Mouse (Mus musculus): ENCODE measurements around the gene Fam189a2. TPM values are rescaled to one million over a fixed set of nuclear protein-coding genes. Genes with fewer than 3 reads are reported as not detected.

The Fam189a2 gene
- polyA plus RNA-seq, 1 experiment from 2014 or later = 0.27 TPM

DNA sequence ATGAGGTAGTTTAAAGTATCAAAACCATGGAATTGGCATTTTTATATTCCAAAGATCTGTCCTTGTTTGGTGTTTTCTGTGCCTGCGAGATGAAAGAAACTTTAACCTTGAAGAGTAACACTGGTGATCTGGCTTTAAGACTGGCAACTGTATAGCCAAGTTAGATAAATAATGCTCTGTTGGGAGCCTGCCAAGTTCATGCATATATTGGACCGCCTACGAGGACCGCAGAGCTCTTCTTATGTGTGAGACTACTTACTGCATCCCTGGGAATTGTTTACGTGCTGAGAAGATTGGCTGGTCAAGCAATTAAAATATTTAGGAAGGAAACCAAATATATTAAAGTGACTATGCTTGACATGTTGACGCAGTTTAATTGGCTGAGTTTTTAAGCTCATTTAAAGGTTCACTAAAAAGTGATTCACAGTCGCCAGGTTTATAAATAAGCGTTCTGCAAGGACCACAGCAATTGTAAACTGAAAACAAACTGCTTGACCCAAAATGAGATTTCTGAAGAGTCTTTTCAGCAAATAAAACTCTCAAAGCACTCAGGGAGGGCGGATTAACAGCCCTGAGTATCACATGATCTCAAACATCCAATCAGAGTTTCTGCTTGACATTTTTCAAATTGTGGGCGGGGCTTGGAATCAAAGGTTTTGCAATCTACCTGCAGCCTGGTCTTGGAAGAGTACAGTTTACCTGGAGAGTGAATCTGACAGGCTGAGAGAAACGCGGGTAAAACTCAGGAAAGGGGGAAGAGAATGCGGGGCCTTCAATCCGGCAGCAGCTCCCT is 8.4 kb upstream of the Fam189a2 start:
- H3K27ac ChIP-seq (replicated peaks; ENCODE audit: low read depth, low read length) = no peak overlapping the region
- no peaks in the 10 kb centered on the region for H3K4me1 ChIP-seq (ENCODE audit: control insufficient read depth, insufficient read depth, low read length)
- ATAC-seq (ENCODE audit: insufficient number of reproducible peaks, low FRiP score, low TSS enrichment, low read depth) (no peak), DNase-seq (ENCODE audit: low spot score) (no peak)
- H3K4me3 ChIP-seq (ENCODE audit: low read depth, low read length) = no peak overlapping the region
- no peaks in the 10 kb centered on the region for H3K36me3 ChIP-seq (ENCODE audit: control insufficient read depth, insufficient read depth, low read length)
- H3K9ac ChIP-seq (ENCODE audit: low read length) = no peak overlapping the region
- WGBS = 74% methylated on average over 14 of the region's 14 CpGs
- no peaks in the 10 kb centered on the region for H3K27me3 ChIP-seq (ENCODE audit: control insufficient read depth, insufficient read depth, low read length)
- H3K9me3 ChIP-seq (ENCODE audit: control insufficient read depth, low read length) = no peaks in the 10 kb centered on the region
- no peak overlapping the region for H3K4me2 ChIP-seq (ENCODE audit: low read depth, severe bottlenecking)

DNA sequence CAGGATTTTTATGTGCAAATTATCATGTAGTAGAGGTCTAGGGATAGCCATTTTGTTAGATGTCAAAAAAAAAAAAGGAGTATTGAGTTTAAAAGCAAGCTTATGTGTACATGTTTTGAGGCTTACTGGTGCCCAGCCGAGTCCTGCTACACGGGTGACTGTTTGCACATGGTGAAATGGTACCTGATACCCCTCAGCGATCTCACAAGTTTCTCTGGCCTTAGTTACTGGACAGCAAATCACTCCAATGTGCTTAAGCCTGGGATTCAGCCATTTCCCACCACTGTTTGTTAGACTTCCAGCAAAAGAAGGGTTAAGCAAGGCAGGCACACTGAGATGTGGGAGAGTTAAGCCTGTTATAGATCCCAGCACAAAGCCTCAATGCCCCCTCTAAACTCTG is 3.5 kb upstream of the Fam189a2 start:
- Histone ChIP-seq H3K4me3 (ENCODE audit: low read depth, low read length) (no peak overlapping the region), H3K27me3 (ENCODE audit: control insufficient read depth, insufficient read depth, low read length) (peaks cover 19% of the 10 kb centered on the region), H3K27ac (replicated peaks; ENCODE audit: low read depth, low read length) (no peak overlapping the region), H3K4me1 (ENCODE audit: control insufficient read depth, insufficient read depth, low read length) (no peaks in the 10 kb centered on the region), H3K9me3 (ENCODE audit: control insufficient read depth, low read length) (no peaks in the 10 kb centered on the region), H3K4me2 (ENCODE audit: low read depth, severe bottlenecking) (no peak overlapping the region), H3K9ac (ENCODE audit: low read length) (no peak overlapping the region), H3K36me3 (ENCODE audit: control insufficient read depth, insufficient read depth, low read length) (no peaks in the 10 kb centered on the region)
- ATAC-seq (ENCODE audit: insufficient number of reproducible peaks, low FRiP score, low TSS enrichment, low read depth) (no peak), DNase-seq (ENCODE audit: low spot score) (no peak)
- WGBS = 78% methylated on average over 3 of the region's 3 CpGs

DNA sequence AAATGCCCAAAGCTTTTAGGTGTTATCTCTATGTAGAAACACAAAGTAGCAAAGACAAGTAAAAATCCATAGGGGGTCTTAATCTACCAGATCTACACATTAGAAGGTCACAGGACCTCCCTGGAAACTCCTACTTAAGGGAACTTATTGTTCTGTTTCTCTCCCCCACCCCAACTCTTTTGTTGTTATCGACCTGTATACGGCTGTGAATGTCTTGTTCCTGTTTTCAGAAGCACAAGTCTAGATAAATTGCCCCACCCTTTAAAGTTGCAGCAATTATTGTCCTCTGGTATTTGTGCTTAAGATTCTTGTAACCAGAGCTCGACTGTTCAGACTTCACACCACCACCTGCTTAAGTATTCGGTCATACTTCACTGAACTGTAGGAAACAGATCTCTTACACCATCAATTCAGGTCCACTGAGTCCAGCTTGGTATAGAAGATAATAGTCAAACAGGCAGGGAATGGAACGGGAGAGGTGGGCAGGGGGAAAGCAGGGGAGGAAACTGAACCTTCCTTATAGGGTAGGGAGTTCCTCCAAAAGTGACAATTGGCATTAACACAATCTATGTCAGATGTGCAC is 1.9 kb upstream of the Fam189a2 start:
- Histone ChIP-seq H3K4me2 (ENCODE audit: low read depth, severe bottlenecking) (no peak overlapping the region), H3K27me3 (ENCODE audit: control insufficient read depth, insufficient read depth, low read length) (peaks cover 26% of the 10 kb centered on the region), H3K27ac (replicated peaks; ENCODE audit: low read depth, low read length) (no peak overlapping the region), H3K4me1 (ENCODE audit: control insufficient read depth, insufficient read depth, low read length) (no peaks in the 10 kb centered on the region), H3K4me3 (ENCODE audit: low read depth, low read length) (no peak overlapping the region), H3K9me3 (ENCODE audit: control insufficient read depth, low read length) (no peaks in the 10 kb centered on the region), H3K36me3 (ENCODE audit: control insufficient read depth, insufficient read depth, low read length) (no peaks in the 10 kb centered on the region), H3K9ac (ENCODE audit: low read length) (no peak overlapping the region)
- DNase-seq (ENCODE audit: low spot score) (no peak), ATAC-seq (ENCODE audit: insufficient number of reproducible peaks, low FRiP score, low TSS enrichment, low read depth) (no peak)
- WGBS = 58% methylated on average over 5 of the region's 5 CpGs

DNA sequence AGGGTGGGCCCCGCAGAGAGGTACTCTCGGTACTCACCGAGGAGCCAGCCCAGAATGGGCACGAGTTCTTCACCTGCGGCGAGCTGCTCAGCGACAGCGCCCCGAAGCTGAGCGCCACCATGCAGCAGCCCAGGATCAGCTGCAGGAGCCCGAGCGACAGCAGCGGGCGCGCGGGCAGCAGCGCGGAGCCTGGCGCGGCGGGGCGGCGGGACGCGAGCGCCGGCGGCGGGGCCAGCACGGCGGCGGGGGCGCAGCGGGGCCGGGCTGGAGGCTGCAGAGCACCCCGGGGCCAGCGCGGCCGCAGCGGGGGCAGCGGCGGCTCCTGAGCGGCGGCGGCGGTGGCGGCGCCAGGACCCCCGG is 328 bp downstream of the Fam189a2 start:
- DNase-seq (ENCODE audit: low spot score) (peak; percentile 52), ATAC-seq (ENCODE audit: insufficient number of reproducible peaks, low FRiP score, low TSS enrichment, low read depth) (peak; percentile 27; the same call in 1 of the 2 replicates)
- WGBS = under 1% methylated on average over 24 of the region's 49 CpGs
- no peaks in the 10 kb centered on the region for H3K9me3 ChIP-seq (ENCODE audit: control insufficient read depth, low read length)
- peaks cover 26% of the 10 kb centered on the region for H3K27me3 ChIP-seq (ENCODE audit: control insufficient read depth, insufficient read depth, low read length)
- H3K27ac ChIP-seq (replicated peaks; ENCODE audit: low read depth, low read length) = no peak overlapping the region
- H3K4me2 ChIP-seq (ENCODE audit: low read depth, severe bottlenecking) = peak overlapping the region; percentile 99
- no peaks in the 10 kb centered on the region for H3K36me3 ChIP-seq (ENCODE audit: control insufficient read depth, insufficient read depth, low read length)
- peak overlapping the region; percentile 50 for H3K4me3 ChIP-seq (ENCODE audit: low read depth, low read length)
- peak overlapping the region; percentile 67 for H3K9ac ChIP-seq (ENCODE audit: low read length)
- no peaks in the 10 kb centered on the region for H3K4me1 ChIP-seq (ENCODE audit: control insufficient read depth, insufficient read depth, low read length)

DNA sequence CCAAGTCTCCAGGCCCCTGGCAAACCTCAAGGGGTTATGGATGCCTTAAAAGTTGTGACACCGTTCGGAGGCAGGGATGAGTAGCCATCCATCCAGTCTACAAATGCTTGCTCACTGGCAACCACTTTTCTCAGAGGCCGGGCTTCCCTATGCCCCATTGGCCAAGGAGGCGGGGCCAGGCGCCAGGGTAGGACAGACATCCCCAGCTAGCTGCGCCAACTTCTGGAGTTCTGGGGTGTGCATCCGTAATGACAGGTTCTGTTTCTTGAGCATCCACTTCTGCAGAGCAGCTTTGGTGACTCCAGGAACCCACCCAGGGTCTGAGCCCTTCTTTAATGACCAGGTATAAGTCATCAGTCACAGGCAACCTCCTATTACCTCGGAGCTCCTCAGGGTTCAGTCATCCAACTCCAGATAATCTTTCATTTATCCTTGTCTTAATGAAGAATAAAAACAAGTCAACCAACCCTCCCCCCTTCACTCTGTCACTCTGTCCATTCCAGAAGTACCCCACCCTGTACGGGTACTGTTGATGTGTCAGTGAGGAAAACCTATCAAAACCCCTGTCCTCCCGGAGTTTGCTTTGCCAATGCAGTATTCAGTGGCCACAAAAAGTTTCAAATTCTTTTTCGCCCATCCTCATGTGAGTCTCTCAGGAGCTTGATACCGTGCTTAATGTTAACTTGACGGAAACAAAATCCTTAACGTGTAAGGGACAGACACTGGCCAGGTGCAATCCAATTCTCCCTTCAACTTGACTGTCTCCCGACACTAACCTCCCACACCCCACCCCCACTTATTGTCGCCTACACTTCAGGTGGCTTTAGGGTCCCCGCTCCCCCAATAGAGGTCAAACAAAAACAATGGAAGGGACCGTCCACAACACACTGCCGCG is 956 bp downstream of the Fam189a2 start:
- no peaks in the 10 kb centered on the region for H3K9me3 ChIP-seq (ENCODE audit: control insufficient read depth, low read length)
- H3K27ac ChIP-seq (replicated peaks; ENCODE audit: low read depth, low read length) = no peak overlapping the region
- H3K4me2 ChIP-seq (ENCODE audit: low read depth, severe bottlenecking) = peak overlapping the region; percentile 99
- DNase-seq (ENCODE audit: low spot score) = peak; percentile 26
- ATAC-seq (ENCODE audit: insufficient number of reproducible peaks, low FRiP score, low TSS enrichment, low read depth) = 0 out of 2 replicates have a peak, but pooled peaks have one; percentile 41
- peak overlapping the region; percentile 50 for H3K4me3 ChIP-seq (ENCODE audit: low read depth, low read length)
- no peaks in the 10 kb centered on the region for H3K4me1 ChIP-seq (ENCODE audit: control insufficient read depth, insufficient read depth, low read length)
- no peaks in the 10 kb centered on the region for H3K36me3 ChIP-seq (ENCODE audit: control insufficient read depth, insufficient read depth, low read length)
- peaks cover 26% of the 10 kb centered on the region for H3K27me3 ChIP-seq (ENCODE audit: control insufficient read depth, insufficient read depth, low read length)
- 19% methylated on average over 20 of the region's 20 CpGs for WGBS
- H3K9ac ChIP-seq (ENCODE audit: low read length) = peak overlapping the region; percentile 67

DNA sequence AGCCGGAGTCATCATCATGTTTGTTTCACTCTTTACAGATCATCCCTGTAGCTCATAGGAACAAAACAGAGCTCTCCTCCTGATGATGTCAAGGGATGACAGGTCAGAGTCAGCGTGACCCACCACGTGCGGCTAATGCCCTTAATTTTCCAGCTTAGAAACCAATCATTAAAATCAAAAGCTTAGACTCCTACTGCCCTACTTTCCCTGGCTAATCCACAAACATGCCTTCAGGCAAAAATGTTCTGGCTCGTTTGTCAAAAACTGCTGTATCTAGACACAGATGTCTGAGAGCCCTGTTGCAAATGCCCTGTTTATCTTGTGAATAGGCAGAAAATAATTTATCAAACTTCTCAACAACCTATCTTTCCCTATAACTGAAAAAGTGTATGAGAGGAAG is 4.9 kb downstream of the Fam189a2 start:
- H3K27ac ChIP-seq (replicated peaks; ENCODE audit: low read depth, low read length) = no peak overlapping the region
- H3K27me3 ChIP-seq (ENCODE audit: control insufficient read depth, insufficient read depth, low read length) = peaks cover 17% of the 10 kb centered on the region
- no peak overlapping the region for H3K4me3 ChIP-seq (ENCODE audit: low read depth, low read length)
- H3K9ac ChIP-seq (ENCODE audit: low read length) = no peak overlapping the region
- no peak for ATAC-seq (ENCODE audit: insufficient number of reproducible peaks, low FRiP score, low TSS enrichment, low read depth)
- 46% methylated on average over 5 of the region's 5 CpGs for WGBS
- DNase-seq (ENCODE audit: low spot score) = no peak
- H3K4me1 ChIP-seq (ENCODE audit: control insufficient read depth, insufficient read depth, low read length) = no peaks in the 10 kb centered on the region
- no peaks in the 10 kb centered on the region for H3K36me3 ChIP-seq (ENCODE audit: control insufficient read depth, insufficient read depth, low read length)
- H3K9me3 ChIP-seq (ENCODE audit: control insufficient read depth, low read length) = no peaks in the 10 kb centered on the region
- no peak overlapping the region for H3K4me2 ChIP-seq (ENCODE audit: low read depth, severe bottlenecking)

DNA sequence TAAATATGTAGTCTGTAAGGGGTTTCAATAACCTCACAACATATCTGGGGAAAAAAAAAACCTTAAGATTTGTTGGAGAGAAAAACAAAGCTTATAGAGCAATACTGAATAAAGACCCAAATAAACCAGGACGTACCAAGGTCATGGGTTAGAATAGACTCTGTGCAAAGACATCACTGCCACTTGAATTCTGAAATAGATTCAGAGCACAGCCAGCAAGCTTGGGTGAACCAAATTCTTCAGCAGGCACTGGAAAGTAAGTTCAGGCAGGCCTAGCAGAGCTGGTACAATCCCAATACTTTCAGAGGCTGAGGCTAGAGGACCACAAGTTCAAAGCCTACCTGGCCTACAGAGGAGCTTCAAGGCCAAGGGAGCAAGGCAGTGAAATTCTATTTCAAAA is 6.2 kb downstream of the Fam189a2 start:
- no peaks in the 10 kb centered on the region for H3K4me1 ChIP-seq (ENCODE audit: control insufficient read depth, insufficient read depth, low read length)
- no peaks in the 10 kb centered on the region for H3K36me3 ChIP-seq (ENCODE audit: control insufficient read depth, insufficient read depth, low read length)
- DNase-seq (ENCODE audit: low spot score) (no peak), ATAC-seq (ENCODE audit: insufficient number of reproducible peaks, low FRiP score, low TSS enrichment, low read depth) (no peak)
- H3K9me3 ChIP-seq (ENCODE audit: control insufficient read depth, low read length) = no peaks in the 10 kb centered on the region
- H3K4me2 ChIP-seq (ENCODE audit: low read depth, severe bottlenecking) = no peak overlapping the region
- no peak overlapping the region for H3K9ac ChIP-seq (ENCODE audit: low read length)
- 86% methylated on average over 1 of the region's 1 CpGs for WGBS
- H3K4me3 ChIP-seq (ENCODE audit: low read depth, low read length) = no peak overlapping the region
- no peak overlapping the region for H3K27ac ChIP-seq (replicated peaks; ENCODE audit: low read depth, low read length)
- H3K27me3 ChIP-seq (ENCODE audit: control insufficient read depth, insufficient read depth, low read length) = peaks cover 10% of the 10 kb centered on the region

DNA sequence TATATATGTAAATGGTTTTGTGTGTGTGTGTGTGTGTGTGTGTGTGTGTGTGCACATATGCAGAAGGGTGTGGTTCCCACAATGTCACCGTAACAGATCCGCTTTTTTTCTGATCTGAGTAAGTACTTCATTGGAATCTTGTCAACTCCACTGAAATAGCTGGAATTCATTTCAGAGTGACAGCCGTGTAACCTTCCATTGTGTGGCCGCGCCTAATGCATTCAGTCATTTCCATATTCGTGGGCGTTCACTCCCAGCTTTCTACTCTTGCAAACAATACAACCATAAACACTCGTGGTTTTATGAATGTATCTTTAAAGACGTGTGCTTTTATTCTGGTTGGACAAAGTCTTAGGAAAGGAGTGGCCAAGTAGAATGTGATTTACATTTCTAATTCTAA is 6.7 kb downstream of the Fam189a2 start:
- DNase-seq (ENCODE audit: low spot score) (no peak), ATAC-seq (ENCODE audit: insufficient number of reproducible peaks, low FRiP score, low TSS enrichment, low read depth) (no peak)
- 0 out of 2 replicates have a peak, but pooled peaks cover 6% of the 10 kb centered on the region for H3K27me3 ChIP-seq (ENCODE audit: control insufficient read depth, insufficient read depth, low read length)
- H3K4me1 ChIP-seq (ENCODE audit: control insufficient read depth, insufficient read depth, low read length) = no peaks in the 10 kb centered on the region
- no peaks in the 10 kb centered on the region for H3K36me3 ChIP-seq (ENCODE audit: control insufficient read depth, insufficient read depth, low read length)
- H3K9me3 ChIP-seq (ENCODE audit: control insufficient read depth, low read length) = no peaks in the 10 kb centered on the region
- H3K27ac ChIP-seq (replicated peaks; ENCODE audit: low read depth, low read length) = no peak overlapping the region
- WGBS = 88% methylated on average over 9 of the region's 9 CpGs
- no peak overlapping the region for H3K9ac ChIP-seq (ENCODE audit: low read length)
- no peak overlapping the region for H3K4me3 ChIP-seq (ENCODE audit: low read depth, low read length)
- no peak overlapping the region for H3K4me2 ChIP-seq (ENCODE audit: low read depth, severe bottlenecking)
